Mouse (Mus musculus) thymus, adult 18-20 months (tissue): Measurements from ENCODE around the gene Atp8a1.

Experiments
- DNase-seq, 2 experiments: peaks; one replicate each; pipeline ENCODE4 v3.0.0; 2022; ENCODE audit warnings: mixed read lengths in 2 of 2

The Atp8a1 gene

GRCm38 (mm10) chr5:67669436-67669896 is 177.8 kb downstream of the Atp8a1 start:
- DNase-seq: no peak

DNA sequence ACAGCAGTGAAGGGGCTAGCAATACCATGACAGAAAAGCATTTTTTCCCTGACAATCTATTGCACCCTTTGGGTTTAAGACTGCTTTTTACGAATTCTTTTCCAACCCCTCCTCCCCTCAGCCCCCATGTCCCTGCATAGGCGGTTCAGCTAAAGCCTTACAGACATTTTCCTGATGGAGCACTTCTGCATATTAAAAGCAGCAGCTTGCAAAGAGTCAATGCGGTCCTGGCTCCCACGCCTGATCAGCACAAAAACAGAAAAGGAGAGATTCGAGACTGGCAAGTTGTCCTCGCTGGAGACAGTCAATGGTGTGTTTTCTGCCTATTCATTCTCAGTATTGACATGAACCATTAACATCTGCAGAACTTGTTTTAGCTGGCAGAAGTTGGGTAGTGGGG is 184.5 kb downstream of the Atp8a1 start:
- DNase-seq: no peak

GRCm38 (mm10) chr5:67659864-67660263 is 187.4 kb downstream of the Atp8a1 start:
- DNase-seq: no peak

- no peak for DNase-seq
Measured at GRCm38 (mm10) chr5:67656821-67657259, 190.4 kb downstream of the Atp8a1 start.

DNA sequence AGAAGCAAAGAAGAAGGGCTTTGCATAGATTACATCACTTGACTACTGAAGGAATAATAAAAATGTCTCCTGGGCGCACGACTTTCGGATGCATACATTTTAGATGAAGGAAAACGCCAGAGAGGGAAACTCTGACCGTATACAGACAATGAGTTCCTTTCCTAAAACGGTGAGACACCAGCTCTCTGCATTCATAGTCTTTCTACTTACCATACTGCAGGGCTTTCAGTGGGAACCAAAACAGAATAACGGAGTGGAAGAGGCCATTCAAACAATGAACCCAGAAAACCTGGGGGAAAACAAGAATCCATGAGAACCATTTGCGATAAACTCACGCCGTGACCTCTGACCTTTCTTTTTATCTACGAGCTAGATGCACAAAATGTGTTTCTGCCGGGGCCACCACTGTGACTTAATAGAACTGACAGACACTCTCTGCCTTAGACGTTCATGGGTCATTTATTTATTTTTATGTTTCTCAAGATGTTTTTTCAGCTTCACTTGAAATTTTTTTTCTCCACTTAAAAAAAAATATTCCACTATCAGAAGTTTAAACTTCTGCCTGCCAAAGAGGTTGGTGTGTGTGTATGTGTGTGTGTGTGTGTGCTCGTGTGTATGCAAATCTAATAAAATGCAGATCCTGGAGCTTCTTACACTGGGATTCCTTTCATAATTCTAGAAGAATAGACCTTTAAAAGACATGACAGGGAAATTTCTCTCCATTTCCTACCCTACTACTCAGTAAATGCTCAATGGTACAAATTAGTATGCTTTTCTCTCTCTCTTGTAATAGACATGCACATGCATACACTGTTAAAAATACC is 191.3 kb downstream of the Atp8a1 start:
- DNase-seq: no peak

GRCm38 (mm10) chr5:67654572-67654971 is 192.7 kb downstream of the Atp8a1 start:
- no peak for DNase-seq

GRCm38 (mm10) chr5:67653543-67653942 is 193.7 kb downstream of the Atp8a1 start:
- no peak for DNase-seq

DNA sequence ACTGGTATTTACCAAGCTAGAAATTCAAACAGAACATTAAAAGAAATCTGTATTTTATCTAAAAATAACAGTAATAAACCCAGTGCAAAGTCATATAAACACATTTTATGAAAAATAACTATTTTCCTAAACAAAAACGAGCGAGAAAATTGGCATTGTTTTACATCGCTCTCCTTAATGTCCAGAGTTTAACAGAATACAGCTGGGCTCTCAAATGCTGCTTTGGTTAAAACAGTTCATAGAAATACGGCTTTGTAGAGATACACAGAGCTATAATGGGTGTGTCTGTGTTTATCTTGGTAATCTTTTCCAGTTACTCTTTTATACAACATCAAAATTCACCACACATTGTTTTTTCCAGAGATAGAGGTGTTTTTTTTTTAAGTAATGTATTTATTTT is 194.8 kb downstream of the Atp8a1 start:
- DNase-seq: no peak

DNA sequence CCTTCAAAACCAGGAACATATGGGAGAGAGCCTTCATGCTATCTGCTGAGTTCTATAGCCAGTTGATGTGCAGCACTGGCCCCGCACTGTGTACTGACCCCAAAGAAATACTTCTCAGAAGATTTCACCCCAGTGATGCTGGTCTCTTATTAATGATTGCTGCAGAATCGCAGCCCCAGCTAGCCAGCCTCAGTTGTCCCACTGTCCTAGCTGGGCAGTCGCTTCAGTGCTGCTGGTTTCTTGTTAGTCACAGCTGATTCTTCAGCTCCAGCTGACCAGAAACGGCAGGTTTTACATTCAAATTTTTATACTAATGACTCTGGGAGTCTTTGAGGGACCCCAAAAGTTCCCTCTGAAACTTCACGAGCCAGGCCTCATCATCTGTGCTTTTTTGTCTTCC is 197.2 kb downstream of the Atp8a1 start:
- no peak for DNase-seq

DNA sequence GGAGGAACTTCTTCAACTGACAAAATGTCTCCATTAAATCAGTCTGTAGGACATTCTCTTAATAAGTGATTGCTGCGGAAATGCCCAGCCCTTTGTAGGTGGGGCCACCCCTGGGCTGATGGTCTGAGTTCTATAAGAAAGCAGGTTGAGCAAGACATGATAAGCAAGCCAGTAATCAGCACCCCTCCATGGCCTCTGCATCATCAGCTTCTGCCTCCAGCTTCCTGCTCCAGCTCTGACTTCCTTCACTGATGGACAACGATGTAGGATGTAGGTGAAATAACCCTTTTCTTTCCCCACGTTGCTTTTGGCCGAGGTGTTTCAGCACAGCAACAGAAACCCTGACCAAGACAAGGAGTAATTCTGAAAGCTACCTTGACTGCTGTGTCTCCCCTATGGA is 198.1 kb downstream of the Atp8a1 start:
- DNase-seq: no peak

DNA sequence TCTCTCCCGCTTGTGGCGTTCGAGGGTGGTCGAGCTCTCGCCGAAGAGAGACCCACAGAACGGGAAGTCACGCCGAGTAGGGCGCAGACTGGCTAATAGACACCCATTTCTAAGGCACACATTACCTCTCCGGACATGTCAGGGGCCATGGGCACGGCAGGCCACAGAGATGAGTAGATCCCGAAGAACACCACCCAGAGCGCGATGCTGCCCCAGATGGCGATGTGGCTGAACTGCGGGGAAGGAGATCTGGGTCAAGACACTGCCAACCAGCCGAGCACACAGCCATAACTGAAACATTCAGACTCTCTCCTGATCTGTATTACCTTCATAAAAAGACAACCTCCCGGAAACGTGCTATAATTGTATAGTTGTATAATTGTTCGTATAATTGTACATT is 199.7 kb downstream of the Atp8a1 start:
- no peak for DNase-seq

DNA sequence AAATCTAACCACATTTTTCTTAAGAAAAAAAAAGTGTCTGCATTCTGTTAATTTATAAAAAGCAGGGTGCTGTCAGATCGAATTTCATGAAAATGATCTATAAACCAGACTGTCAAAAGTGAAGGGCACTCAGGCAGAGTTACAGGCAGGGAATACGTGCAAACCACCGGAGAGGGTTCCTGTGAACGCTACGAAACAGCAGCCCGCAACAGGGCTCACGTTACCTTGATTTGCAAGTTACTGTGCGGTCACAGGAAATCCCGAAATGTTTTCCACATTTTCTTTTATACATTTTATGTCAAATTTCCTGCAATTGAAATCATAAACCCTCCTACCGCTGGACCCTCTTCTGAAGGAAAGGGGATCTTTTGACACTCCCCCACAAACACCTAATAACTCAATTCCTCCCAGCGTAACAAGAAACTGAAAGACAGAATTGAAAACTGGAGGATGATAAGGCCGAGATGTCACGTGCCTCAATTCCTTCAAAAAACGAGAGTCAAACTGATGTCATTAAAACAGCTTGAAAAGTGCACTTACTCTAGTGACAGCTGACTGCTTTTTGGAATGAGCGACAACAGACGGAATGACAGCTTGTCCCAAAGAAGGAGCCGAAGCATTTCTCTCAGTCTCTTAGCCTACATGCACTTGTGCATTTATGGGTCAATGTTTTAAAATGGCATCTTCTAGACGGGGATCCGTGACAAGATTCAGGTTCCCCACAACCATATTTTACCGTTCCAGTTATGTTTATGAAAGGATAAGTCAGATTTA is 200.3 kb downstream of the Atp8a1 start:
- DNase-seq: no peak

- no peak for DNase-seq
Measured at GRCm38 (mm10) chr5:67643537-67644255, 203.5 kb downstream of the Atp8a1 start.

- DNase-seq: no peak
Measured at GRCm38 (mm10) chr5:67641406-67642120, 205.7 kb downstream of the Atp8a1 start.

DNA sequence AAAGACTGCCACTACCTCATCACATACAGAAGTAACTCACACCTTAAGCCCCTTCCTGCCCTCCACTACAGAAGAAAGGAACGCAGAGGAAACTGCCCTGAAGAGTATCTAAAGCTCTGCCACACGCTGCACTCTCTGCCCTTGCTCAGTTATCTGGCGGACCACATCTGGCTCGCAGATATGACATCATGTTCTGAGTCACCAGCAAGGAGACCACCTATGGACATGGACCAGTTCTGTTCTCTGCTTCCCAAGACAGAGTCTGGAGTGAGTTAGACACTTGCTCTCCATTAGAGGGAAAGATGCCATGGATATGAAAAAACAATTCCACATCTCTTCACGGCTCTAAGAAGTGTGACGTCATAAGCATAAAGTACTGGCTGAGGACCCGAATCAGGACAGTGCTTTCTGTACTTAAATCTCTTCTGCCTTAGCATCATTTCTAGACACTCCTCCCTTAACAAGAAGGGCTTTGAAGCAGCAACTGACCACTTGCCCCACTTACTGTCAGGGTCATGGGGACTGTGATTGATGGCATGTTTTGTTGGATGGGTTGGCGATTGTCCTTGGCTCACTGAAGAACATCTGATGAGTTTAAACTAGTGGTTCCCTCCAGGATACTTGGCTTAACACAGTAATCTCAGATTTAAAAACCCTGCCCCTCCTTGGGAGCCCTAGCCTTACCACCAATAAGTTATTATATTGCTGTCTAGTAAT is 206.5 kb downstream of the Atp8a1 start:
- no peak for DNase-seq

DNA sequence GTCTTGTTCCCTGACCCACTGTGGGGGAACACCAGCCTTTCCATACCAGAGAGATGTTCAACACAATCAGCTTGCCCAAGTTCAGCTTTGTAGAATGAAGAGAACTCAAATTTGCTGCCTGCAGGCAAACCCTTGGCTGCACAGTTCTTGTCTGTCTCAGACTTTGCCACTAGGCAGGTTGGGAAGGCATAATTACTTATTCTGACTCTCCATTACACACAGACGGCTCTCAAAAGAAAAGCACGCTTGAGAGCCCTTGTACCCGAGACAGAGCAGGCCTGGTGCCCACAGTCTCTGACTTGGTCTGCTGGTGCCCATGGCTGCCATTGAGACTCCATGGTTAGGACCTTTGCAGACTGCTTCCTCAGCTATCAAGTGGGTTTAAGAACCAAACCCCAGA is 212.9 kb downstream of the Atp8a1 start:
- no peak for DNase-seq

DNA sequence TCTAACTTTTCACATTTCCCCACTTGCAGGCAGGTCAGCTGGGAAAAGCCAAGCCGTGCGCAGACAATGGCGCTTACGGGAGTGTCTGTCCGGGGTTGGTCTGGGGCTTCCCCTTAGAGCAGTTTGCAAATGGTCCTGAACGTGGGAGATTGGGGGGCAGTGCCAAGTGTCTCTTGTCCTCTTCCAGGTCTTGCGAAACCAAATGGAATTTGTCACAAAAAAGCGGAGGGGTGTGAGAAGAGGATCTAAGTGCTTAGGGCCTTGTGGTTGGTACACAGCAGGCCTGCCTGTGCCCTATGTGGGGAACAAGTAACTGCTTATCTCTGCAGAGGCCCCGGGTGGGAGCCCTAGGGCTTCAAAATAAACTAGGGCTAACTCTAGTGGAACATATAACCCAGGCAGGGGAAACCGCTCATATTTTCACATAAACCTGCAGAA is 213.4 kb downstream of the Atp8a1 start:
- DNase-seq: no peak

GRCm38 (mm10) chr5:67633138-67633782 is 214.0 kb downstream of the Atp8a1 start:
- DNase-seq: no peak

GRCm38 (mm10) chr5:67631261-67631660 is 216.0 kb downstream of the Atp8a1 start:
- DNase-seq: no peak

- DNase-seq: no peak
Measured at GRCm38 (mm10) chr5:67629861-67630260, 217.4 kb downstream of the Atp8a1 start.

- DNase-seq: no peak
Measured at GRCm38 (mm10) chr5:67629440-67629839, 217.8 kb downstream of the Atp8a1 start.
